Mouse (Mus musculus): Measurements from ENCODE around the gene Hopx.

- TF ChIP-seq CTCF (conservative IDR thresholded peaks at IDR 0.05; ENCODE audit: low read length) (no peak), NANOG (IDR thresholded peaks at IDR 0.05; ENCODE audit: borderline replicate concordance, low read length) (no peak)
Measured at GRCm38 (mm10) chr5:77151075-77151474, 36.2 kb upstream of the Hopx start.
